Mouse (Mus musculus) kidney, postnatal 0 days (tissue): ENCODE results near the gene Olfr427. TPM values are rescaled to one million over a fixed set of nuclear protein-coding genes. Genes with fewer than 3 reads are reported as not detected.
A peak's percentile ranks its signal among the peaks of the same experiment; 100 is the strongest.

ENCODE experiments used
- ATAC-seq: fragments of 200-750 bp; cut with Nextera tagmentation; replicated peaks from 2 replicates; pipeline ENCODE4 v1.8.0; 2017; ENCODE audit warnings: low read depth, moderate number of reproducible peaks, moderate TSS enrichment, moderate library complexity; ENCODE audit not compliant: low FRiP score
- DNase-seq: peaks from one replicate; pipeline ENCODE4 v3.0.0-alpha.2; 2016; ENCODE audit warnings: low spot score
- H3K27ac ChIP-seq: fragments of 300-500 bp; sonication (generic); 2 replicates; pipeline ENCODE4 v1.5.1; 2014; ENCODE audit warnings: mild to moderate bottlenecking
- H3K27me3 ChIP-seq: fragments of 300-500 bp; sonication (generic); 2 replicates; pipeline ENCODE4 v1.6.1; 2014; ENCODE audit warnings: low read length, mixed read lengths; ENCODE audit not compliant: insufficient read depth
- H3K36me3 ChIP-seq: fragments of 300-500 bp; sonication (generic); 2 replicates; pipeline ENCODE4 v1.6.1; 2014; ENCODE audit warnings: low read length, mixed read lengths; ENCODE audit not compliant: insufficient read depth
- H3K4me1 ChIP-seq: fragments of 300-500 bp; sonication (generic); replicated peaks from 2 replicates; pipeline ENCODE4 v1.6.1; 2014; ENCODE audit warnings: antibody characterized with exemption, low read length, mixed read lengths; ENCODE audit not compliant: insufficient read depth
- H3K4me2 ChIP-seq: fragments of 300-500 bp; sonication (generic); 2 replicates; pipeline ENCODE4 v1.6.1; 2014; ENCODE audit warnings: mild to moderate bottlenecking, low read length, moderate library complexity, mixed read lengths
- H3K4me3 ChIP-seq: fragments of 300-500 bp; sonication (generic); replicated peaks from 2 replicates; pipeline ENCODE4 v1.5.1; 2014; ENCODE audit warnings: low read depth, low read length
- H3K9ac ChIP-seq: fragments of 300-500 bp; sonication (generic); 2 replicates; pipeline ENCODE4 v1.6.1; 2014; ENCODE audit warnings: low read depth, low read length
- H3K9me3 ChIP-seq: fragments of 300-500 bp; sonication (generic); replicated peaks from 2 replicates; pipeline ENCODE4 v1.6.1; 2016; ENCODE audit warnings: low read length, inconsistent platforms, mixed read lengths
- CTCF ChIP-seq: IDR thresholded peaks from 2 replicates; pipeline ENCODE4 v1.5.1; 2016; ENCODE audit warnings: antibody characterized with exemption, low read depth, mild to moderate bottlenecking, moderate library complexity
- WGBS: fragments of 180-500 bp; shearing (Covaris S2); extraction: QIAGEN DNeasy Blood & Tissue Kit; methylation state at CpG from one replicate; pipeline ENCODE4 v1.1.7; 2014; 5-methylcytosine and 5-hydroxymethylcytosine counted together
- polyA plus RNA-seq: library from polyadenylated mRNA; unstranded; fragments of >200 nt; fragmentation: Nextera tagmentation; extraction: Ambion mirVana; gene quantifications from 2 replicates; pipeline ENCODE4 v1.2.1, GENCODE M21; 2015

The Olfr427 gene
- polyA plus RNA-seq, 1 experiment from 2014 or later = not detected

DNA sequence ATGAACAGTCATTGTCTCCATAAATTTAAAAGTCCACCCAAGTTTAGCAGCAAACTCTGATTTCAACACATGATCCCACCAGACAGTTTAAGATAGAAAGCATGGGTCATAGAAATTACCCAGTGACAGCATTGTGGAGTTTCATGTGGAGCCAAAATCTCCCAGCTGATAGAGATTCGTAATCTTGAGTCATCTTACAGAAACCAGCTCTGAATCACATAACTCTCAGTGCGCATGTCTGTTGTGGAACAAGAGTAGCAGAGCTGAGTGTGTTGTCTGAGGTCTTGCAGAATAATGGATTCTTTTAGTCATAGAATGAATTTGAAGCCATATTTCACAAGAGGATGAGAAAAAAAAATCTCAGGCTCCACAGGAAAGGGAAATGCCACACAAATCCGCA is 43.7 kb upstream of the Olfr427 start:
- no peak for TF ChIP-seq CTCF
- Histone ChIP-seq H3K4me2 (no peak overlapping the region), H3K27ac (no peak overlapping the region), H3K36me3 (no peaks in the 10 kb centered on the region), H3K4me1 (no peaks in the 10 kb centered on the region), H3K9me3 (no peaks in the 10 kb centered on the region), H3K27me3 (no peaks in the 10 kb centered on the region), H3K9ac (no peak overlapping the region), H3K4me3 (no peak overlapping the region)
- 65% methylated on average over 3 of the region's 3 CpGs for WGBS
- ATAC-seq (no peak), DNase-seq (no peak)

DNA sequence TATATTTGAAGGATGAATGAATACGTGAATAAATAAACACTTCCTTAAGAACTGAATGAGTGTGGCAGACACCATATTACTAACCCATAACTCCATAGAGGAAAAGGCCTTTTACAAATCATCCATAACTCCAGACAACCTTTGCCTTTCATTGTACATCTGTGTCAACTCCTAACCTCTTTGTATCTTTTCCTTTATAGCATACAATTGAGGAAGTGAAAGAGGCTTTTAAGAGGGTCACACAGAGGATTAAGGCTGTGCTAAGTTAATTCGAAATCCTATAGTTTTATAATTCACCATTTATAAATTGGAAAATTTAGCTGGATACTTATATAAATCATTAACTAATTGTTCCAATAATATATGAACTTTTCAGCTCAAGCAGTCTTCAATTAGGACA is 41.4 kb upstream of the Olfr427 start:
- Histone ChIP-seq H3K4me3 (no peak overlapping the region), H3K9ac (no peak overlapping the region), H3K4me2 (no peak overlapping the region), H3K4me1 (no peaks in the 10 kb centered on the region), H3K36me3 (no peaks in the 10 kb centered on the region), H3K9me3 (no peaks in the 10 kb centered on the region), H3K27me3 (no peaks in the 10 kb centered on the region), H3K27ac (no peak overlapping the region)
- ATAC-seq (no peak), DNase-seq (no peak)
- no peak for TF ChIP-seq CTCF
- WGBS = 83% methylated on average over 2 of the region's 2 CpGs

DNA sequence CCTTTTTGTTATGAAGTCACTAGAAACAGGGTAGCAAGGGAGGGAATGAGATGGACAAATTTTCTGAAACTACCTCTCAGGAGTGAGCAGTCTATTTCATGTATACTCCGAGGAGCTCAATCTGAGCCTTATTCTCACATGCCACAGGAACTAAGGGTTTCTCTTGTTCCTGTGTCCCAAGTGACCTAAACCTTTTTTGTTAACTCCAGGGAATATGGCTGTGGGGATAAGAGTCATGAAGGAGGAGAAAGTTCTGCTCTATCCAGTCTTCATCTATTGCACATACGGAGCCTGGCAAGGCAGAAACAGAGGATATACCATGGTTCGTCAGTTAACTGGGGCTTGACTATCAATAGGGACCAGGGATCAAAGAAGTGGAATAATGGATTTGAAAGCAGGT is 30.4 kb upstream of the Olfr427 start, which contains the start of gene Olfr430:
Gene Olfr430, plus strand, starts transcription at position 301 of the 400 bp plus-strand sequence.
- Histone ChIP-seq H3K9ac (no peak within 1 kb of the TSS), H3K9me3 (no peaks in the 10 kb centered on the region), H3K4me2 (no peak within 1 kb of the TSS), H3K36me3 (no peaks in the 10 kb centered on the region), H3K4me3 (no peak within 1 kb of the TSS), H3K27ac (no peak within 1 kb of the TSS), H3K27me3 (no peaks in the 10 kb centered on the region), H3K4me1 (no peaks in the 10 kb centered on the region)
- DNase-seq = no peak
- TF ChIP-seq CTCF = no peak
- WGBS = 90% methylated on average over 3 of the region's 3 CpGs
- ATAC-seq = no peak

DNA sequence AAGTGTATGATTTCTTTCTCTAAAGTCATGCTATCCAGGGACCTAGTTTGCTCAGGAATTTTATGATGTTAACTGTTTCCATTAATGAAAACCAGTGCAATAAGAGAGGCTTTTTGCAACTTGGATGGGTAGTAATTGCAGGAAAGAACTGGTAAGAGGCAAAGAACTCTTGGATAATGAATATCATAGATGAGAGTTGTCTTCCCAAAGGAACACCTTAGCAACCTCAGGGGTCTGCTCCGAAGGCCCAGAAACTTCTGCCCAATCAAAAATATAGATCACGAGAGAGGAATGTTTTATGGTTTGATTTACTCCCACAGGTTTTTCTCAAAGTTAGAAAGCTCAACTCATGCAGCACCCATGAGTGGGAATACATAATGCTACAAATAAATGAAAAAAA is 12.7 kb upstream of the Olfr427 start, which contains the start of gene Olfr429:
Gene Olfr429, plus strand, starts transcription at position 301 of the 400 bp plus-strand sequence.
- no peaks in the 10 kb centered on the region for H3K27me3 ChIP-seq
- DNase-seq (no peak), ATAC-seq (no peak)
- no peak for TF ChIP-seq CTCF
- H3K9ac ChIP-seq = no peak within 1 kb of the TSS
- H3K4me3 ChIP-seq = no peak within 1 kb of the TSS
- no peaks in the 10 kb centered on the region for H3K9me3 ChIP-seq
- H3K36me3 ChIP-seq = no peaks in the 10 kb centered on the region
- no peak within 1 kb of the TSS for H3K4me2 ChIP-seq
- 75% methylated on average over 2 of the region's 2 CpGs for WGBS
- H3K4me1 ChIP-seq = no peaks in the 10 kb centered on the region
- H3K27ac ChIP-seq = no peak within 1 kb of the TSS

DNA sequence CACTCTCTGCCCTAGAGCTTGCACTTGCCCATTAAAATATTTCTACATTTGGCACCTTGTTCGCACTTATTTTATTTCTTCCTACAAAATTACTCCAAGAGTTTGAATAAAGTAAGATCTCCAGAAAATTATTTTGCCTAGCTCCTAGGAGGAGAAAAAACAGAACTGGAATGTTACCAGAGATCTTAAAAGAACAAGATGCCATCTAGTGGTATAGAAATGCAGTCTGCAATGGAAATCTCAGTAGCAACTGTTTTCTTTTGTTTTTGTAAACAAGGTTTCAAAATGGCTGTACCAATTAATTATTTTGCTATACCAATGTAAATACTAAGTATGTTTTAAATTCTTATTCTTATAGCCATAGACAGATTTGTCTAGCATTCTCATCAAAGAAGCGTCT is 7.0 kb downstream of the Olfr427 start:
- H3K4me3 ChIP-seq = no peak overlapping the region
- ATAC-seq (no peak), DNase-seq (peak; percentile 75)
- no peak overlapping the region for H3K9ac ChIP-seq
- peak; percentile 68 for TF ChIP-seq CTCF
- no peak overlapping the region for H3K27ac ChIP-seq
- H3K9me3 ChIP-seq = no peaks in the 10 kb centered on the region
- H3K4me1 ChIP-seq = no peaks in the 10 kb centered on the region
- H3K36me3 ChIP-seq = no peaks in the 10 kb centered on the region
- no peaks in the 10 kb centered on the region for H3K27me3 ChIP-seq
- WGBS = 54% methylated on average over 2 of the region's 2 CpGs
- no peak overlapping the region for H3K4me2 ChIP-seq

DNA sequence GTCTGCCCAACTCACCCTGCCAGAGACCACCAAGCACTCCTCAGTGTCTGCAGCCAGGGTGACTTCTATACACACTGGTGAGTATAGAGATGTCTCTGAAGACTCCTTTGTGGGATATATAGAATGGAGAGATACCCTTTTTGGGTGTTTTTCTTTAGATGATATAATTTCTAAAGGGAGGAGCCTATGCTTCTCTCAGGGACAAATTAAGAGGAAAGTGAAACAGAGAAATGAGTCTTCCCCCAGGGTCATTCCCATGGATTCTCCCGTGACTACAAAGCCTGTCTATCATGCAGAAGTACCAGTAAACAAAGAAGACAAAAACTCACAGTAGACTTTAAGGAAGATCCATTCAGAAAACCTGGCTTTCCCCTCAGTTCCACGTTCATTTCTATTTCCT is 24.4 kb downstream of the Olfr427 start, which contains the start of gene Olfr231:
Gene Olfr231, minus strand, starts transcription at position 101 of the 400 bp plus-strand sequence.
- no peaks in the 10 kb centered on the region for H3K36me3 ChIP-seq
- H3K9ac ChIP-seq = no peak within 1 kb of the TSS
- WGBS = 65% methylated on average over 2 of the region's 2 CpGs
- no peaks in the 10 kb centered on the region for H3K27me3 ChIP-seq
- no peaks in the 10 kb centered on the region for H3K4me1 ChIP-seq
- no peaks in the 10 kb centered on the region for H3K9me3 ChIP-seq
- no peak within 1 kb of the TSS for H3K4me2 ChIP-seq
- DNase-seq (no peak), ATAC-seq (no peak)
- no peak for TF ChIP-seq CTCF
- no peak within 1 kb of the TSS for H3K27ac ChIP-seq
- no peak within 1 kb of the TSS for H3K4me3 ChIP-seq

DNA sequence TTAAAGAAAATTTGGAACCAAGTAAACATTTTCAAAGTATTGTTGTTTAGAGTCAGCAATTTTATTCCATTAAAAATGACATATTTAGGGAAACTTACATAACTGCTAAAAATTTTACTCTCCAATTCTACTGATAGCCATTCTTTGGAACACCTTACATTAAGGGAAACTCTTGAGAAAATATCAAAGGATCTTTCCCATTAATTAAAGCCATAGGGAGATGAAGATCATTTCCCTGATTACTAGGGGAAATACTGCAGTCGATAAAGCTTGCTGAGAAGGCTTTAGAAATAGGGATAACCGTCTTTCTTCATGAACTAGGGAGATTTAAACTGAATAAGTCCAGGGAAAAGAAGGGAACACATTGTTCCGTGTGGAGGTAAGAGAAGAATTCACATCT is 34.5 kb downstream of the Olfr427 start, which contains the start of gene Olfr424:
Gene Olfr424, plus strand, starts transcription at position 301 of the 400 bp plus-strand sequence.
- ATAC-seq (no peak), DNase-seq (no peak)
- no peak for TF ChIP-seq CTCF
- no peak within 1 kb of the TSS for H3K4me2 ChIP-seq
- whole genome bisulfite sequencing = 79% methylated on average over 3 of the region's 3 CpGs
- no peaks in the 10 kb centered on the region for H3K36me3 ChIP-seq
- no peak within 1 kb of the TSS for H3K4me3 ChIP-seq
- no peak within 1 kb of the TSS for H3K27ac ChIP-seq
- no peaks in the 10 kb centered on the region for H3K9me3 ChIP-seq
- no peaks in the 10 kb centered on the region for H3K4me1 ChIP-seq
- no peak within 1 kb of the TSS for H3K9ac ChIP-seq
- H3K27me3 ChIP-seq = no peaks in the 10 kb centered on the region
